Mouse (Mus musculus): ENCODE measurements at regions not wholly inside any gene's neighbourhood (a gene's known extent, or its start where the extent isn't known, plus 50 kb on each side); places are given as distances from the start of the nearest gene placed in this dataset. TPM values are rescaled to one million over a fixed set of nuclear protein-coding genes. Genes with fewer than 3 reads are reported as not detected.

- peak; percentile 39; the same call in 1 of the 2 replicates for ATAC-seq (replicated peaks; ENCODE audit: insufficient number of reproducible peaks, insufficient read depth, low FRiP score, low read depth)
- Histone ChIP-seq H3K4me2 (no peak overlapping the region), H3K36me3 (no peaks in the 10 kb centered on the region), H3K4me3 (no peak overlapping the region), H3K27ac (no peak overlapping the region), H3K9ac (no peak overlapping the region), H3K4me1 (replicated peaks) (no peaks in the 10 kb centered on the region), H3K27me3 (no peaks in the 10 kb centered on the region), H3K9me3 (replicated peaks) (no peaks in the 10 kb centered on the region)
- WGBS, result 5% methylated on average over 1 of the region's 1 CpGs
Measured at GRCm38 (mm10) chr2:139381628-139382027, 112.1 kb upstream of the Sptlc3 start.

DNA sequence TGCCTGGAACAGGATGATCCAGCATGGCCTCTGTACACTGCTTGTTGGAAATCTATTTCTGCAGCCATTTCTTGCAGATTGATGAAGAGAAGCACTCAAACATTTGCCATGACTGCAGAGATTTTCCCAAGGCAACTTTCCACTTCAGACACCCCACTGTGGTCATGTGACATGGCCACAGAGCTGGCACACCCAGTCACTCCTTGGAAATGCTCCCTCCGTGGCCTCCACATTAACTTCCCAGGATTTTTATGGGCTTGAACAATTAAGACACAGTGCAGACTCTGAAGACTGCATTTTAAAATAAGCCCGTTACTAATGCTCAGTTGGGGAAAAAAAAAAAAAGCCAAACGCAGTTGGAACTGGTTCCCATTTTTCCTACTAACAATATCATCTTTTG lies 80.2 kb upstream of the Sptlc3 start:
- no peak for ATAC-seq (replicated peaks; ENCODE audit: insufficient number of reproducible peaks, insufficient read depth, low FRiP score, low read depth)
- 64% methylated on average over 3 of the region's 3 CpGs for WGBS
- Histone ChIP-seq H3K4me3 (no peak overlapping the region), H3K4me1 (replicated peaks) (no peaks in the 10 kb centered on the region), H3K9ac (no peak overlapping the region), H3K9me3 (replicated peaks) (no peaks in the 10 kb centered on the region), H3K4me2 (no peak overlapping the region), H3K27ac (no peak overlapping the region), H3K27me3 (no peaks in the 10 kb centered on the region), H3K36me3 (no peaks in the 10 kb centered on the region)

DNA sequence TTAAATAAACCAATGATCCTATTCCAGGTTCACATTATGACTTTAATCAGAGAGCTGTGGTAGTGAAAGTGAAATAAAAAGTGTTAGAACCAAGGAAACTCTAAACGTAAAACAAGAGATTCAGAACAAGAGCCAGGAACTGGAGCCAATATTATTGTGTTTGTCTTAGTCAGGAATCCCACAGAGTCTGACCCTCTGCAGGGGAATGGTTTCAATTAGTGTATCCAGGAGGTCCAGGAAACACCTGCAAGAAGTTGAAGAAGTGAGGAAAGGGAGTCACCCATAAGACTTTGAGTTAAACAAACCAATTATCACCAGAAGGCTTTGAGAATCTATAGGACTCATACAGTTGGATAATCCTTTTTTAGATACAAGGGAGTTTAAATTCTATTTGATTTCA lies 76.2 kb upstream of the Sptlc3 start:
- WGBS, result 24% methylated on average over 1 of the region's 1 CpGs
- no peak overlapping the region for H3K27ac ChIP-seq
- no peak overlapping the region for H3K9ac ChIP-seq
- no peak overlapping the region for H3K4me2 ChIP-seq
- ATAC-seq (replicated peaks; ENCODE audit: insufficient number of reproducible peaks, insufficient read depth, low FRiP score, low read depth), result no peak
- no peak overlapping the region for H3K4me3 ChIP-seq
- no peaks in the 10 kb centered on the region for H3K4me1 ChIP-seq (replicated peaks)
- no peaks in the 10 kb centered on the region for H3K27me3 ChIP-seq
- no peaks in the 10 kb centered on the region for H3K36me3 ChIP-seq
- H3K9me3 ChIP-seq (replicated peaks), result no peaks in the 10 kb centered on the region

DNA sequence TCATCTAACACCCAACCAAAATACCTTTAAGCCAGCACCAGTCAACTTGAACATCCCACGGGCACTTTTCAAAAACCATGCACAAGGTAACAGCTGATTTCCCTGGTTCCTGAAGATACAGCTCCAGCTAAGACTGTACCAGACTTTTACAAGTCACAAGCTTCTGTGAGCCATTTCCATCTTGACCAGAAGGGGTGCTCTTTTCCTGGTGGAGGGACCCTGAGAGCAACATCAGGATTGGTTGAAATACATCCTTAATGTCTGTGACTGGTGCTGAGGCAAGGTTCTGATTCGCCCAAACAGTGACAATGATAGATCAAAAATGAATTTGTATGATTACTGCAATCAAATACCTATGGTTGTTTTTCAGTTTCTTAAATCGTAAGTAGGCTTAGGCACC lies 71.0 kb upstream of the Sptlc3 start:
- Histone ChIP-seq H3K4me2 (no peak overlapping the region), H3K9ac (no peak overlapping the region), H3K4me3 (no peak overlapping the region), H3K4me1 (replicated peaks) (no peaks in the 10 kb centered on the region), H3K27me3 (no peaks in the 10 kb centered on the region), H3K36me3 (no peaks in the 10 kb centered on the region), H3K27ac (no peak overlapping the region), H3K9me3 (replicated peaks) (no peaks in the 10 kb centered on the region)
- 63% methylated on average over 3 of the region's 3 CpGs for WGBS
- ATAC-seq (replicated peaks; ENCODE audit: insufficient number of reproducible peaks, insufficient read depth, low FRiP score, low read depth), result no peak

GRCm38 (mm10) chr2:139423413-139423812 lies 70.3 kb upstream of the Sptlc3 start:
- Histone ChIP-seq H3K9me3 (replicated peaks) (no peaks in the 10 kb centered on the region), H3K4me2 (no peak overlapping the region), H3K36me3 (no peaks in the 10 kb centered on the region), H3K27me3 (no peaks in the 10 kb centered on the region), H3K9ac (no peak overlapping the region), H3K27ac (no peak overlapping the region), H3K4me3 (no peak overlapping the region), H3K4me1 (replicated peaks) (no peaks in the 10 kb centered on the region)
- no peak for ATAC-seq (replicated peaks; ENCODE audit: insufficient number of reproducible peaks, insufficient read depth, low FRiP score, low read depth)
- 60% methylated on average over 2 of the region's 2 CpGs for WGBS

MicroRNA genes in the stretch of these regions (microRNA counts, 519-probe panel; counts per million panel counts)
- not detected for microRNA mmu-miR-1952

Small RNA genes in the stretch of these regions (microRNA-seq; reads per million reads assigned to microRNA genes)
- gene Mir1952, result not detected
